Mouse (Mus musculus): ENCODE data around the gene Ripor2.

- TF ChIP-seq CTCF (IDR thresholded peaks at IDR 0.05; ENCODE audit: low read depth, low read length), result no peak
- TF ChIP-seq EP300 (IDR thresholded peaks at IDR 0.05; ENCODE audit: insufficient read depth, low read depth, low read length), result no peak
- TF ChIP-seq POLR2A (IDR thresholded peaks at IDR 0.05; ENCODE audit: insufficient read depth, low read length), result no peak
Observed at GRCm38 (mm10) chr13:24552039-24552438, 29.9 kb upstream of the Ripor2 start.

All from ES-Bruce4 (cell line).